Mouse (Mus musculus) CD4-positive naive resting alpha-beta T cell, adult 76 days (primary cell): ENCODE data around the gene Cnot8. TPM values are rescaled to one million over a fixed set of nuclear protein-coding genes. Genes with fewer than 3 reads are reported as not detected.

Experiments
- total RNA-seq: library from RNA; stranded (reverse); gene quantifications from one replicate; pipeline ENCODE4 v1.2.4, GENCODE M21; 2023

Gene Cnot8
- total RNA-seq: 35.8 TPM

DNA sequence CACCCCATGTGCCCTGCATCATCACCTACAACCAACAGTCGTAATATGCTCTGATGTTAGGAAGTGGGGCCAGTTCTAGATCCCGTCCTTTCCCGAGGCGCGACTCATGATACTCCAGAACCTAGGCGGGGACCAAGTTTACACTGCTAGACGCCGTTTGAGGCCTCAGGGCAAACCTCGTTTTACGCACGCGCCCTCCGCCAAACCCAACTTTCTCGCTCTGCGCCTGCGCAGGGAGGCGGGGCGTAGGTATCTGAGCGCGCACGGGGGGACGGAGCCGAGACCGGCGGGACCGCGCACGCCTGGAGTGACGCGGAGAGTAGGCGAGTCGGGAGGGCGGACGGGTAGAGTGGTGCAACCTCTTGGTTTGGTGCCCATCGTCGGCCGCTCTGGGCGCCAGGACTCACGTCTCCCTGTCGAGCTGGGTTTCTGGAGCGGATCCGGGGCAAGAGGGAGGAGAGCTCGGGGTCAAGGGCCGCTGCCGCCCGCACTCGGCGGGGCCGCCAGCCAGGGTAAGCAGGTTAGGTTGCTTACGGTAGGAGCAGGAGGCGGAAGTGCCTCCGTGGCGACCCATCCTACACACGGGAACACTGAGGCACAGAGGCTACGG, at the start of gene Cnot8:
Gene Cnot8 (plus strand): TSS at position 457 of the 610 bp plus-strand sequence.

GRCm38 (mm10) chr11:58093021-58093528, 10.9 kb upstream of the Cnot8 start, which contains the start of gene Gm12248:
TSS of gene Gm12248 (minus strand) at chr11:58093134.

Other genes with a start within 250 kb of the Cnot8 start
- 131 TPM for gene Larp1, start 95.1 kb upstream of the Cnot8 start, total RNA-seq
- not detected for gene Gm12248, start 11.0 kb upstream of the Cnot8 start, total RNA-seq
- gene Gemin5, start 64.4 kb downstream of the Cnot8 start, total RNA-seq: 18.5 TPM
- 21.3 TPM for gene Mrpl22, start 67.5 kb downstream of the Cnot8 start, total RNA-seq
- 67.6 TPM for gene Igtp, start 95.4 kb downstream of the Cnot8 start, total RNA-seq
- 13.8 TPM for gene Irgm2, start 95.5 kb downstream of the Cnot8 start, total RNA-seq
- not detected for gene 4930438A08Rik, start 170.6 kb downstream of the Cnot8 start, total RNA-seq
- 30.7 TPM for gene Zfp692, start 202.9 kb downstream of the Cnot8 start, total RNA-seq
- 41.1 TPM for gene Zfp672, start 226.2 kb downstream of the Cnot8 start, total RNA-seq
- 24.1 TPM for gene Sh3bp5l, start 226.6 kb downstream of the Cnot8 start, total RNA-seq